15 mouse cellular contexts compared by ENCODE assay signal in genomic region chr4:139368038-139368437, GRCm38 (mm10). TPM values are rescaled to one million over a fixed set of nuclear protein-coding genes. Genes with fewer than 3 reads are reported as not detected.
DNase-seq lines count a peak whose midpoint lies in the region; TF ChIP-seq lines count a peak whose summit lies in the region.
"Had no signal": no experiment of that assay in that cellular context is flagged by ENCODE, and none has a peak within 500 bp of the region (broad histone marks: within the 10 kb centered on the region; RNA-seq: fewer than 3 reads in every experiment).

No protein-coding gene starts in this region.

- no peak overlapping the region for H3ac ChIP-seq in myocyte (ENCODE audit: control insufficient read depth, insufficient read length)

- DNase-seq in heart, adult 11 months = peak; percentile 82
- no peak for DNase-seq in heart, postnatal 36 days
- DNase-seq in layer of hippocampus, adult 11-12 months (ENCODE audit: low spot score) = peak; percentile 20
- DNase-seq in layer of hippocampus, postnatal 10 days (ENCODE audit: low spot score in 2 of 2) = no peak
- DNase-seq in layer of hippocampus, adult 9-11 months = peak; percentile 36
- no peak for DNase-seq in layer of hippocampus, postnatal 14 days (ENCODE audit: low spot score in 2 of 2)
- no peak for DNase-seq in frontal cortex, postnatal 25 days (ENCODE audit: low spot score in 2 of 2)
- DNase-seq: adrenal gland, adult 8-10 months; adrenal gland, postnatal 25 days; B cell, adult 2 months; cerebellum, adult 11 months; cerebellum, adult 11-12 months had no signal

- H3K27me3 ChIP-seq in myocyte (ENCODE audit: control insufficient read depth, insufficient read depth, insufficient read length) = no peaks in the 10 kb centered on the region
- H3K27me3 ChIP-seq: CH12.LX, Patski had no signal

- H3K36me3 ChIP-seq in myocyte (ENCODE audit: control insufficient read depth, insufficient read depth) = peaks cover 22% of the 10 kb centered on the region

- H3K79me2 ChIP-seq in myocyte (ENCODE audit: control insufficient read depth, insufficient read depth) = no peaks in the 10 kb centered on the region

- no peak overlapping the region for H3K4me2 ChIP-seq in myocyte (ENCODE audit: low read depth)

- TF ChIP-seq POLR2A in myocyte (IDR thresholded peaks at IDR 0.05; ENCODE audit: insufficient read length, low read depth) = no peak

- no peak overlapping the region for H3K4me3 ChIP-seq in myocyte

- intact Hi-C loops in heart, postnatal 36 days (cut with DNase I) = no loop called here

TF ChIP-seq in myocyte, 11 proteins besides CTCF, POLR2A, EP300 and RAD21:
- TF ChIP-seq TCF12 (IDR thresholded peaks at IDR 0.05; ENCODE audit: insufficient read depth, poor library complexity, severe bottlenecking) (peak; percentile 32), CEBPB (IDR thresholded peaks at IDR 0.05; ENCODE audit: insufficient read depth, poor library complexity, severe bottlenecking) (no peak), TCF3 (IDR thresholded peaks at IDR 0.05; ENCODE audit: insufficient read length, low read depth) (peak; percentile 93), SRF (IDR thresholded peaks at IDR 0.05; ENCODE audit: control insufficient read depth, insufficient read length, low read depth) (no peak), E2F4 (IDR thresholded peaks at IDR 0.05; ENCODE audit: insufficient read depth) (no peak), MYOD1 (IDR thresholded peaks at IDR 0.05; ENCODE audit: control insufficient read depth in 1 of 3, insufficient read length in 2 of 3, low read depth in 2 of 3) (peak in 2 of 3 experiments; percentile 89 to 93), USF1 (IDR thresholded peaks at IDR 0.05; ENCODE audit: low read depth) (no peak), MYOG (IDR thresholded peaks at IDR 0.05; ENCODE audit: control insufficient read depth in 1 of 3, insufficient read depth in 1 of 3, insufficient read length in 2 of 3, low read depth in 2 of 3) (peak in 2 of 3 experiments; percentile 88 to 95), MAX (IDR thresholded peaks at IDR 0.05; ENCODE audit: low read depth) (no peak), POLR2AphosphoS2 (IDR thresholded peaks at IDR 0.05; ENCODE audit: insufficient read length, low read depth) (no peak), REST (IDR thresholded peaks at IDR 0.05; ENCODE audit: insufficient read depth, insufficient read length) (no peak)
TF ChIP-seq in myocyte: peak in this region for 4.

RNA-seq across cellular contexts. Expression of gene Ubr4, which starts 15.6 kb away (rescaled TPM):
- 100 to 1,000 TPM; 107 to 109 TPM for total RNA-seq in heart, postnatal 36 days (2021)
- total RNA-seq in layer of hippocampus, postnatal 10 days (2021) = 100 to 1,000 TPM; 146 to 147 TPM
- total RNA-seq in layer of hippocampus, postnatal 14 days (2021) = 100 to 1,000 TPM; 154 to 171 TPM
- 130 TPM for polyA plus RNA-seq in myocyte (2012; fragmentation: generic; extraction: Trizol)

RNA-seq across cellular contexts. Expression of gene Emc1, which starts 15.7 kb away (rescaled TPM):
- 10 to 100 TPM; 50.2 to 50.6 TPM for total RNA-seq in heart, postnatal 36 days (2021)
- total RNA-seq in layer of hippocampus, postnatal 10 days (2021) = 10 to 100 TPM; 74.3 to 85.0 TPM
- 10 to 100 TPM; 83.6 to 88.6 TPM for total RNA-seq in layer of hippocampus, postnatal 14 days (2021)
- 26.1 TPM for polyA plus RNA-seq in myocyte (2012; fragmentation: generic; extraction: Trizol)

RNA-seq across cellular contexts. Expression of gene Mrto4, which starts 15.7 kb away (rescaled TPM):
- 10 to 100 TPM; 26.8 to 28.6 TPM for total RNA-seq in heart, postnatal 36 days (2021)
- 10 to 100 TPM; 49.9 to 59.2 TPM for total RNA-seq in layer of hippocampus, postnatal 10 days (2021)
- 10 to 100 TPM; 45.7 to 48.2 TPM for total RNA-seq in layer of hippocampus, postnatal 14 days (2021)
- polyA plus RNA-seq in myocyte (2012; fragmentation: generic; extraction: Trizol) = 115 TPM

RNA-seq across cellular contexts. Expression of gene Akr7a5, which starts 57.5 kb away (rescaled TPM):
- total RNA-seq in heart, postnatal 36 days (2021) = 10 to 100 TPM; 52.5 to 53.3 TPM
- total RNA-seq in layer of hippocampus, postnatal 10 days (2021) = 10 to 100 TPM; 30.0 to 31.7 TPM
- total RNA-seq in layer of hippocampus, postnatal 14 days (2021) = 10 to 100 TPM; 28.2 to 29.7 TPM
- 48.8 TPM for polyA plus RNA-seq in myocyte (2012; fragmentation: generic; extraction: Trizol)

RNA-seq across cellular contexts. Expression of gene Pqlc2, which starts 57.5 kb away (rescaled TPM):
- 1 to 10 TPM; 6.4 to 7.4 TPM for total RNA-seq in heart, postnatal 36 days (2021)
- 10 to 100 TPM; 11.0 to 11.9 TPM for total RNA-seq in layer of hippocampus, postnatal 10 days (2021)
- total RNA-seq in layer of hippocampus, postnatal 14 days (2021) = 10 to 100 TPM; 11.9 to 16.8 TPM
- 5.6 TPM for polyA plus RNA-seq in myocyte (2012; fragmentation: generic; extraction: Trizol)

Comparison
In these comparisons a context has a peak if more than half of its experiments do, and no peak if none do; other contexts are left out.
1. DNase-seq: peak in heart, adult 11 months (single experiment), layer of hippocampus, adult 11-12 months (single experiment) and layer of hippocampus, adult 9-11 months (single experiment); none in heart, postnatal 36 days (0 of 2), layer of hippocampus, postnatal 10 days (0 of 2), layer of hippocampus, postnatal 14 days (0 of 2) and frontal cortex, postnatal 25 days (0 of 2).